Mouse (Mus musculus): ENCODE data around the gene Pxk.

- TF ChIP-seq CTCF (IDR thresholded peaks at IDR 0.05; ENCODE audit: low read depth, low read length): no peak
- TF ChIP-seq POLR2A (IDR thresholded peaks at IDR 0.05; ENCODE audit: insufficient read depth, low read length): no peak
Observed at GRCm38 (mm10) chr14:8099561-8100021, 1.6 kb downstream of the Pxk start.

Measured in ES-Bruce4 (cell line).